Mouse (Mus musculus): ENCODE measurements at regions not wholly inside any gene's neighbourhood (a gene's known extent, or its start where the extent isn't known, plus 50 kb on each side); places are given as distances from the start of the nearest gene placed in this dataset.

DNA sequence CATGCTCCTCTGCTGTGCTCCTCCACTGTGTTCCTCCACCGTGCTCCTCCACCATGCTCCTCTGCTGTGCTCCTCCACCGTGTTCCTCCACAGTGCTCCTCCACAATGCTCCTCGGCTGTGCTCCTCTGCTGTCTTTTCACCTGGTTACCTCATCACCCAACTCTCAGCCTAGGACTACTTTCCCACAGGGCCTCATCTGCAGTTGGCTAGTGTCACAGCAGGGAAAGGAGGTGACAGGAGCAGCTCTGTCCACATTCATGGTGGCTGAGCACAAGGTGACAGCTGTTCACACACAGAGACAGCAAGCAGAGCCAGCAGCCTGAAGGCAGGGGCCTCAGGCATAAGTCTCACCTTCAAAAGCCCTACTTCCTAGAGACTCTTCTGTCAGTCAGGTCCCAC, 59.3 kb upstream of the Neurl1b start:
- H3K4me1 ChIP-seq (ENCODE audit: control insufficient read depth, insufficient read depth, low read length), result peaks cover 19% of the 10 kb centered on the region
- no peak for ATAC-seq
- no peak overlapping the region for H3K4me3 ChIP-seq (ENCODE audit: low read length)
- H3K4me2 ChIP-seq (ENCODE audit: low read depth, low read length), result no peak overlapping the region
- no peaks in the 10 kb centered on the region for H3K36me3 ChIP-seq (ENCODE audit: control insufficient read depth, insufficient read depth, low read length)
- no peaks in the 10 kb centered on the region for H3K9me3 ChIP-seq (ENCODE audit: control insufficient read depth, low read length)
- WGBS, result 84% methylated on average over 3 of the region's 3 CpGs
- no peaks in the 10 kb centered on the region for H3K27me3 ChIP-seq (replicated peaks; ENCODE audit: control insufficient read depth, insufficient read depth, low read length)
- no peak overlapping the region for H3K9ac ChIP-seq (ENCODE audit: low read depth, low read length)
- no peak overlapping the region for H3K27ac ChIP-seq (ENCODE audit: low read length)

GRCm38 (mm10) chr17:26356906-26357305, 57.7 kb upstream of the Neurl1b start:
- no peak overlapping the region for H3K27ac ChIP-seq (ENCODE audit: low read length)
- H3K9ac ChIP-seq (ENCODE audit: low read depth, low read length), result no peak overlapping the region
- H3K36me3 ChIP-seq (ENCODE audit: control insufficient read depth, insufficient read depth, low read length), result no peaks in the 10 kb centered on the region
- ATAC-seq, result no peak
- 75% methylated on average over 5 of the region's 5 CpGs for WGBS
- peaks cover 28% of the 10 kb centered on the region for H3K4me1 ChIP-seq (ENCODE audit: control insufficient read depth, insufficient read depth, low read length)
- H3K4me3 ChIP-seq (ENCODE audit: low read length), result no peak overlapping the region
- no peaks in the 10 kb centered on the region for H3K27me3 ChIP-seq (replicated peaks; ENCODE audit: control insufficient read depth, insufficient read depth, low read length)
- no peaks in the 10 kb centered on the region for H3K9me3 ChIP-seq (ENCODE audit: control insufficient read depth, low read length)
- no peak overlapping the region for H3K4me2 ChIP-seq (ENCODE audit: low read depth, low read length)

GRCm38 (mm10) chr17:26357784-26358183, 56.8 kb upstream of the Neurl1b start:
- Histone ChIP-seq H3K4me2 (ENCODE audit: low read depth, low read length) (no peak overlapping the region), H3K9ac (ENCODE audit: low read depth, low read length) (no peak overlapping the region), H3K27me3 (replicated peaks; ENCODE audit: control insufficient read depth, insufficient read depth, low read length) (no peaks in the 10 kb centered on the region), H3K4me3 (ENCODE audit: low read length) (no peak overlapping the region), H3K4me1 (ENCODE audit: control insufficient read depth, insufficient read depth, low read length) (peaks cover 31% of the 10 kb centered on the region), H3K36me3 (ENCODE audit: control insufficient read depth, insufficient read depth, low read length) (no peaks in the 10 kb centered on the region), H3K9me3 (ENCODE audit: control insufficient read depth, low read length) (no peaks in the 10 kb centered on the region), H3K27ac (ENCODE audit: low read length) (peak overlapping the region; percentile 7; the same call in 1 of the 2 replicates)
- ATAC-seq, result peak; percentile 68
- 33% methylated on average over 4 of the region's 4 CpGs for WGBS

- no peaks in the 10 kb centered on the region for H3K27me3 ChIP-seq (replicated peaks; ENCODE audit: control insufficient read depth, insufficient read depth, low read length)
- no peak overlapping the region for H3K9ac ChIP-seq (ENCODE audit: low read depth, low read length)
- peaks cover 33% of the 10 kb centered on the region for H3K4me1 ChIP-seq (ENCODE audit: control insufficient read depth, insufficient read depth, low read length)
- no peak overlapping the region for H3K4me3 ChIP-seq (ENCODE audit: low read length)
- no peak for ATAC-seq
- H3K27ac ChIP-seq (ENCODE audit: low read length), result peak overlapping the region; percentile 43; the same call in 1 of the 2 replicates
- no peaks in the 10 kb centered on the region for H3K9me3 ChIP-seq (ENCODE audit: control insufficient read depth, low read length)
- WGBS, result 48% methylated on average over 6 of the region's 6 CpGs
- no peak overlapping the region for H3K4me2 ChIP-seq (ENCODE audit: low read depth, low read length)
- no peaks in the 10 kb centered on the region for H3K36me3 ChIP-seq (ENCODE audit: control insufficient read depth, insufficient read depth, low read length)
Measured at GRCm38 (mm10) chr17:26360711-26361110, 53.9 kb upstream of the Neurl1b start.

DNA sequence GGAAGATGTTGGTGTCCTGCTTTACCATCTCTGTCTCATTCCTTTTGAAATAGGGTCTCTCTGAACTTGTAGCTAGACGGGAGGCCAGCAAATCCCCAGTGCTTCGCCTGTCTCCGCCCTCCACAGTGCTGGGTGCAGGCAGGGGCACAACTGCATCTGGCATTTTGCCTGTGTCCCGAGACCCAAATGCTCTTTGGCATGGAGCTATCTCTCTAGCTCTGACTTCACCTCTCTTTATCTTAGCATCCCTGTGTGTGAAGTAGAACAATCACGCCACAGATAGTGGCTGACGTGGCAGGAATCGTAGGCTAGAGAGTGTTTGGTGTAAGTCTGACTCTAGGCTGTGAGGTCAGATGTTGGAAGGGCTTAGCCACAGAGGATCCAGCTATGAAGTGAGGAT, 53.2 kb upstream of the Neurl1b start:
- peaks cover 39% of the 10 kb centered on the region for H3K4me1 ChIP-seq (ENCODE audit: control insufficient read depth, insufficient read depth, low read length)
- ATAC-seq, result no peak

GRCm38 (mm10) chr17:26361992-26362391, 52.6 kb upstream of the Neurl1b start:
- no peak for ATAC-seq
- H3K9me3 ChIP-seq (ENCODE audit: control insufficient read depth, low read length), result no peaks in the 10 kb centered on the region
- H3K9ac ChIP-seq (ENCODE audit: low read depth, low read length), result no peak overlapping the region
- no peak overlapping the region for H3K4me3 ChIP-seq (ENCODE audit: low read length)
- H3K27ac ChIP-seq (ENCODE audit: low read length), result no peak overlapping the region
- no peak overlapping the region for H3K4me2 ChIP-seq (ENCODE audit: low read depth, low read length)
- no peaks in the 10 kb centered on the region for H3K27me3 ChIP-seq (replicated peaks; ENCODE audit: control insufficient read depth, insufficient read depth, low read length)
- WGBS, result 50% methylated on average over 3 of the region's 3 CpGs
- no peaks in the 10 kb centered on the region for H3K36me3 ChIP-seq (ENCODE audit: control insufficient read depth, insufficient read depth, low read length)
- peaks cover 44% of the 10 kb centered on the region for H3K4me1 ChIP-seq (ENCODE audit: control insufficient read depth, insufficient read depth, low read length)

More for the DNA sequence above, 53.2 kb upstream of the Neurl1b start:
- no peaks in the 10 kb centered on the region for H3K27me3 ChIP-seq (replicated peaks; ENCODE audit: control insufficient read depth, insufficient read depth, low read length)
- WGBS, result 71% methylated on average over 7 of the region's 7 CpGs
- no peak overlapping the region for H3K9ac ChIP-seq (ENCODE audit: low read depth, low read length)
- H3K4me3 ChIP-seq (ENCODE audit: low read length), result no peak overlapping the region
- H3K27ac ChIP-seq (ENCODE audit: low read length), result no peak overlapping the region
- no peak overlapping the region for H3K4me2 ChIP-seq (ENCODE audit: low read depth, low read length)
- H3K9me3 ChIP-seq (ENCODE audit: control insufficient read depth, low read length), result no peaks in the 10 kb centered on the region
- H3K36me3 ChIP-seq (ENCODE audit: control insufficient read depth, insufficient read depth, low read length), result no peaks in the 10 kb centered on the region

DNA sequence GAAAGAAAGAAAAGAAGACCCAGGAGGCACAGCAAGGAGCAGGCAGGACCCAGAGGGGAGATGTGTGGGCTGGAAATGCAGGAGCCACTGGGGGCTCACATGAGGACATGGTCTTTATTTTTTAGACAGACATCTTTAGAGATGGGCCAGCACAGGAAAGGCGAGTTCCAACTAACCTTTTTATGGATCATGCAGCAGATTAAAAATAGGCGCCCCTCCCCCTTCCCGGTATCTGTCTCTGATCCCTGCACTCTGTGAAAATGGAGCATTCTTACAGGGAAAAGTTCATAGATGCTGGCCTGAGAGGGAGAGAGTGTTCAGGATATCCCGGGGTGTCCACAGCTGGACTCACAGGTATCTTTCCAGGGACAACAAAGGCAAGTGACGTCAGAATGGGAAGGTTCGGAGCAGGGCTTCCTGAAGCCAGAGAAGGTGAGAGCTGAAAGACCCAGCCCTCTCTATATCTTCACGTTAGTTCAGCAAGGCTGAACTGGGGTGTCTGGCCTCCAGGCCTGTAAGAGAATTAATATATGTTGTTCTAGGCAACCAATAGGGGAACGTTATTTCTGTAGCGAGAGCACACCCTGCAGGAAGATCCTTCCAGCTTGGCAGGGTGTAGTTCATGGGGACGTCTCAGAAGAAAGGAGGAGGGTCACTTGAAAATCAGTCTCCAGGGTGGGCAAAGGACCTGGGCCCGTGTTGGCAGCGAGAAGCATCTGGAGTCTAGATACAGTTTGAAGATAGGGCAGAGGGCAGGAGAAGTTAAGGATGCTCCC, 51.9 kb upstream of the Neurl1b start:
- no peaks in the 10 kb centered on the region for H3K9me3 ChIP-seq (ENCODE audit: control insufficient read depth, low read length)
- no peak overlapping the region for H3K4me2 ChIP-seq (ENCODE audit: low read depth, low read length)
- H3K27me3 ChIP-seq (replicated peaks; ENCODE audit: control insufficient read depth, insufficient read depth, low read length), result no peaks in the 10 kb centered on the region
- H3K9ac ChIP-seq (ENCODE audit: low read depth, low read length), result peak overlapping the region; percentile 27; the same call in 1 of the 2 replicates
- H3K4me1 ChIP-seq (ENCODE audit: control insufficient read depth, insufficient read depth, low read length), result peaks cover 50% of the 10 kb centered on the region
- 59% methylated on average over 12 of the region's 12 CpGs for WGBS
- H3K4me3 ChIP-seq (ENCODE audit: low read length), result no peak overlapping the region
- H3K27ac ChIP-seq (ENCODE audit: low read length), result no peak overlapping the region; the same call in 1 of the 2 replicates
- H3K36me3 ChIP-seq (ENCODE audit: control insufficient read depth, insufficient read depth, low read length), result no peaks in the 10 kb centered on the region
- no peak for ATAC-seq

DNA sequence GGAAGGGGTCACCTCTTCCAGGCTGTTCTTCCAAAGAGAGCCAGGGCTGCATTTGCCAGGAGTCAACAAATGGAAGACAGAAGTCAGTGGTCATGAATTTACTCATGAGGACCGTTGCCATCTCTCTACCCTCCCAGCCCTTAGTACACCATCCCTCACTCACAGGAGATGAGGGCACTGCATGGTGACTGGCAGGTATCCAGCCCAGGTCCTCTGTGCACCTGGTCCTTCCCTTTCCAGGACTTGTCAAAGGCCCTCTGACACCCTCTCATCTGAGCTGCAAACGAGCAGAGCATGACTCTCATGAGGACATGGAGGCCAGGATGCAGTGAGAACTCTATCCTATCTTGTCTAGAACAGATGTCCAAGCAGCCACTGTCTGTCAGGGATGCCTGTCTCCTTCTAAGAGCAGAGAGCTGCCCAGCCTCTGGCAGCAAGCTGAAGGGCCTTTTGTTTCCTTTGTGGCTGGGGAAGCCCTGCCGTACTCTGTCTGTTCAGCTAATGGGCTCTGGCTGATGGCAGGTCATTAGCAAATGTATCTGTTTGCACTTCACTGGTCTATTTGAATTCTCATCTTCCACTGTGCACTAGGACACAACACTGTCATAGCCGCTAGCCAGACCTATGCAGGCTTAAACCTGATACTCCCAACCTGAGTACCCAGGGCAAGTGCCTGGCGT, 50.6 kb upstream of the Neurl1b start:
- no peak overlapping the region for H3K4me2 ChIP-seq (ENCODE audit: low read depth, low read length)
- peaks cover 53% of the 10 kb centered on the region for H3K4me1 ChIP-seq (ENCODE audit: control insufficient read depth, insufficient read depth, low read length)
- H3K9me3 ChIP-seq (ENCODE audit: control insufficient read depth, low read length), result no peaks in the 10 kb centered on the region
- no peak for ATAC-seq
- H3K4me3 ChIP-seq (ENCODE audit: low read length), result no peak overlapping the region
- H3K36me3 ChIP-seq (ENCODE audit: control insufficient read depth, insufficient read depth, low read length), result no peaks in the 10 kb centered on the region
- no peak overlapping the region for H3K9ac ChIP-seq (ENCODE audit: low read depth, low read length)
- no peaks in the 10 kb centered on the region for H3K27me3 ChIP-seq (replicated peaks; ENCODE audit: control insufficient read depth, insufficient read depth, low read length)
- H3K27ac ChIP-seq (ENCODE audit: low read length), result no peak overlapping the region
- 68% methylated on average over 5 of the region's 5 CpGs for WGBS
